Mouse (Mus musculus) cerebellum, adult (tissue): ENCODE measurements around the gene Slc11a2.
"Not testable (repeated sequence)": the region's sequence is repeated elsewhere in the genome, so short reads cannot be mapped to it uniquely, and the experiment has no call there.

ENCODE experiments used
- ATAC-seq: cut with Nextera tagmentation; 2 replicates; pipeline ENCODE4 v1.9.2; 2017; ENCODE audit warnings: mild to moderate bottlenecking, moderate library complexity, mixed read lengths; ENCODE audit not compliant: insufficient number of reproducible peaks, low FRiP score, low TSS enrichment

Gene Slc11a2

DNA sequence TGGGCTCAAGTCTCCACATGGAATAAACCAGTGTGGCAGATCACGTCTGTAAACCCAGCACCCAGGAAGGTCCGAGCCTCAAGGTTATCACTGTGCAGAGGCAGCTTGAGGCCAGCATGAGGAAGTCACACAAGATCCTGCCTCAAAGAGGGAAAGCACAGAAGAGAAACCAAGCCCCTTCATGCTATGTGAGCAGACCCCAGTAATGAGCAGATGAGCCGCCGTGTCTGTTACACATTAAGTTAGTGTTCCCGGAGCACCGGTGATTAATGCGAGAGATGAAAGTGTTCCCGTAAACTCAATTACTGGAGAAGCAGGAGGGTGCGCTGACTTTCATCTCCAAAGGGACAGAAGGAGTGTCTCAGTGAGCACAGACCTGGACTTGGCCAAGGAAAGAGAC, 58.9 kb downstream of the Slc11a2 start:
- not testable (repeated sequence) for ATAC-seq

DNA sequence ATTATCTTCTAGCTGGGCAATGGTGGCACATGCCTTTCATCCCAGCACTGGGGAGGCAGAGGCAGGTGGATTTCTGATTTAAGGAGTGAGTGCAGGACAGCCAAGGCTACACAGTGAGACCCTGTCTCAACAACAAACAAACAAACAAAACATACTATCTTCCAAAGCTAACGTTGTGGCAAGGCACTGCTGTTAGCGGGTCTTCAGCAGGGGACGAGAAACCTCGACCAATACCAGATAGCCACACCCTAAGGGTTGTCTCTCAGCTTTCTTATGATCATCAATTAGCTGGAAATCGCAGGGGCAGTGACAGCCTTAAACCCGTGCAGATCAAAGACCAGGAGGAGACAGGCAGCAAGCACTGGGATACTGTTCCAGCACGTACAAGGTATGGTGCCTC, 60.6 kb downstream of the Slc11a2 start, which contains the start of gene Higd1c:
Gene Higd1c, plus strand, starts transcription at position 301 of the 400 bp plus-strand sequence.
- ATAC-seq = no peak

DNA sequence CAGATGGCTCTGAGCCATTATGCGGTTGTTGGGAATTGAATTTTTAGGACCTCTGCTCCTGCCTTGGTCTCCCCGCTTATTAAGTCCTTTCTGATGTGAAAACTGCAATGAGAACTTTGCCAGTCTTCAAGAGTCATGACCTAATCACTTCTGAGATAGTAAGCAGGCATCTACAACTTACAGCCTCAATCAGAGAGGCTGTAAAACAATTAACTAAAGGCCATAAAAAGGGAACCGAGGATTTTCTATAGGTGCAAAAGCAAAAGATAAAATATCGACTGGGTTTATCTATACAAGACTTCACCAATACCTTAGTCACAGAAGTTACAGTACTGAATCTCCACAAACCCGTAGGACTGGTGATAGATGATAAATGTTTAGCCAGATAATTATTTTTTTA, 69.0 kb downstream of the Slc11a2 start:
- ATAC-seq = no peak

DNA sequence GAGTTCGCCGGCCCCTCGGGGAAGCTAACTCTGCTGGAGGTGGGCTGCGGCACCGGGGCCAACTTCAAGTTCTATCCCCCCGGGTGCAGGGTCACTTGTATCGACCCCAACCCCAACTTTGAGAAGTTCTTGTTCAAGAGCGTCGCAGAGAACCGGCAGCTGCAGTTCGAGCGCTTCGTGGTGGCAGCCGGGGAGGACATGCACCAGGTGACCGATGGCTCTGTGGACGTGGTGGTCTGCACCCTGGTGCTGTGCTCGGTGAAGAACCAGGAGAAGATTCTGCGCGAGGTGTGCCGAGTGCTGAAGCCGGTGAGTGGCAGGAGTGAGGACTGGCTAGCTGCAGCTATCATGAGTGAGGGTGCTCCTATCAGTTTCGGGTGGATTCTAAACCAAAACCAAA, 71.5 kb downstream of the Slc11a2 start:
- ATAC-seq = not testable (repeated sequence)

DNA sequence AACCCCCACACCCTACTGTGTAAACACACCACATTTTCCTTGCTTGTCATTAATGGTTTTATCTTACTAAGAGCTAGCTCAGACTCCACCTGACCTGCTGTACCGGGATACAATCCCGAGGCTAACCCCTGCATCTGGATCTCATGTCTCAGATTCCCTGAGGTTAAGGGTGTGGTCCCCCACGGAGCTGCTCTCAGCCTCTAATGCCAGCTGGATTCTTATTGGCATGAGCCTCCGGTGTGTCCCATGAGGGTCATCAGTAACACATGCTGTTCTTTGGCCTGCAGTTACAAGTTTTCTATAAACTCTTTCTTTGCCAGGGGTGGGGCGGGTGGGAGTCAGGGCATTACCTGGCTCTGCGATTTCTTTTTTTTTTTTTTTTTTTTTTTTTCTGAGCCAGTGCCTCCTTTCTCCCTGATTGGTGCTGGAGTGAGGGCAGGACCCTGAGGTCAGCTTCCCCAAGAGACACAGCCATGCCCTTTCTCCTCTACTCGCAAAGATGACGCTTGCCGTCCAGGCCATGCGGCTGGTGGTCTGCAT, 72.1 kb downstream of the Slc11a2 start, which contains the start of the genes Methig1 and Mettl7a2:
Gene Methig1, plus strand, starts transcription at position 439 of the 540 bp plus-strand sequence.
Gene Mettl7a2, plus strand, starts transcription at position 490 of the 540 bp plus-strand sequence.
- no peak for ATAC-seq

DNA sequence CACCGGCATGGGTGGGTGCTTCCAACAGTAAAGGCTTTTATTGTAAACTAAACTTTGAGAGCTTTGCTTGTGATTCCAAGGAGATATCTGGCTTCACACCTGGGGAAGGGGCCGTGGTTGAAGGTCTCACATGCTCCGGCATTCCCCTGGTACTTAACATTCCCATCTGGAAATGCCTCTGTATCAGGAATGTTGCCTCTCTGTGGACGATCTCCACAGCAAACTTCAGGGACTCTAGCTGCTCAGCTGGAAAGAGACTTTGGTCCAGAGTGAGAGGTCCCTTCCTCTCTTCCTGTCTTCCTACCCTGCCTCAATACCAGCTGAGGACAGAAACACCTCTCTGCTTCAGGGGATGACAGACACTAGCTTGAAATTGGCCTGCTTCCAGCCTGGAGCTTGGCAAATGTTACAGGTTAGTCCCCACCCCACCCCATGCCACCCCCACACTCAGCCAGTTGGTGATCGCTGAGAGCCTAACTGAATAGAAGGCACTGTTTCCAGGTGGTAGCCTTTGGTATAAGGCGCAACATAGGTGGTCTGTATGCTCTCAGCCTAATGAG, 73.3 kb downstream of the Slc11a2 start:
- no peak for ATAC-seq

DNA sequence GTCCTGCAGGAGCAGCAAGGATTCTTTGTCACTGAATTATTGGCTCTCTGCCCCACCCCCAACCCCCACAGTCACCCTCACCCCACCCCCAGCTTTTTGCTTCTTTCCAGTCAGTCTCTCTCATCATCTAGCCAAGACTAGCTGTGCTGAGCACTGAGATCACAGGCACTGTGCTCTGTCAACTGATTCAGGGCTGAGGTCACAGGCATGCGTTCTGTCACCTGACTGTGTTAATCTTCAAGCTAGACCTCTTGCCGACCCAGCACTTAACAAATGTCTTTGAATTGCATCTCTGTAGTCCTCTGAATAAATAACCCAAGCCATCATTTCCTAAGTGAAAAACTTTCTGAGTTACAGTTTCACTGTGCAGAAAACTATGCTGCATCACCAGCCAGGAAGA, 75.4 kb downstream of the Slc11a2 start:
- no peak for ATAC-seq

DNA sequence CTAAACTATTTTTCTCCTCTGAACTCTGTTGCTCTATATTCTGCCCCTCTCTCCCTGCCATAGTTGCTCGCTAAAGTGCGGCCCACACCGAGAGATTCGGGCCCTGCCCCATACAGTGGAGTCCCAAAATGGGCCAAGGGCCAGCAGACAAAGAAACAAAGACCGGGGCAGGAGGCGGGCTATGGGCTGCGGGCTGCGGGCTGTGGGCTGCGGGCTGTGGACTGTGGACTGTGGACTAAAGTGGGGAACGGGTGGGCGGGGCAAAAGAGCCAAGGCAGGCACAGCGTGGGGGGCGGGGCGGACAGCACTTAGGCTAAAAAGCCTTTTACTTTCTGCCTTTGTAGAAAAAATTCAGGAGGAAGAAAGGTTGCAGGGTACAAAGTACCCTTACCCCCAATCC, 78.1 kb downstream of the Slc11a2 start:
- no peak for ATAC-seq

DNA sequence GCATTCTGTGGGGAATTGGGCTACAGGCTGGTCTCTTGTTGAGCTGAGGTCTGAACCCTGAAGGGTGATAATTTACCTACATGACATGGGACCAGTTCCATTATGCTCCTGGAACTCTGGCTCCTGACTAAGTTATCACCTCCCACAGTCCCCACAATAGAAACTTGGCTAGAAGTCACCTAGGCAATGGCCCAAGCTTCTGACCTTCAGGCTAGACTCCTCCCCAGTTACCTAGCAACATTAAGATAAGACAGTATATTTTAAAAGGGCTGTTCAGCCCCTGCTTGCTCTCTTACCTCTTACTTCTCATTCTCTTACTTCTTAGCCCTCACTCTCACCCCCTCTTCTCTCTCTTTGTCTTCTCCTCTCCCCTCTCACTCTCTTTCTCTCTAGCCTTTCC, 79.4 kb downstream of the Slc11a2 start:
- no peak for ATAC-seq

DNA sequence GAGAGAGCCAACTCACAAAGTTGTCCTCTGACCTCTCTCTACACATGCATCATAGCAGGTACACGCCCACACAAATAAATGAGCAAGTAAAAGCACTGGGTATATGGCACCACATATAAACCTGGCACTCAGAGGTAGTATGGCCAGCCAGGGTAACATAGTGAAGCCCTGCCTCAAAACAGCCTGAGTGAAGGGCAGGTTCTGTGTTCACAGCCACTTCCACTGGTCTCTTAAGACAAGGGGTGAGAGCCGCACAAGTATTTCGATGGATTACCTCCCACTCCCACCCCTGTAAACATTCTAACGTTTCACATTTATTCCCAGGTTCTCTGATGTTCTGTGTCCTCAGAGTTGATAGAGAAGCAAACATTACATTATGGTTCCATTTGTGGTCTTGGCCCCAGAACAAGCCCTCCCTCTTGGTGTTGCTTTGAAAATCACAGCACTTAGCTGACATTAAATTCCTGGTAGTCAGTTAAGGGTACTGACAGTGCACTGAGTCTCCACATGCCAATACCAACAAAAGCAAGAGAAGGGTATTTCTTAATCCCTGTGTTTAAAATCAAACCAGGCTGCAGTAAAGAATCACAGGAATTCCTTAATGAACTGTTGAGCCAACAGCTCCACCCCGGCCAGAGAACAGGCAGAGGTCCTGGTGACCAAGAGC, 83.4 kb downstream of the Slc11a2 start:
- not testable (repeated sequence) for ATAC-seq
